Mouse (Mus musculus): ENCODE measurements around the gene Adat2. TPM values are rescaled to one million over a fixed set of nuclear protein-coding genes. Genes with fewer than 3 reads are reported as not detected.

Gene Adat2
- polyA plus RNA-seq (2015; fragmentation: Nextera tagmentation; extraction: Ambion mirVana): 4.0 and 5.8 TPM in 2 replicates

GRCm38 (mm10) chr10:13552646-13553497 lies at the start of gene Adat2, which contains the start of gene Pex3:
Gene Adat2 (plus strand): TSS chr10:13552894.
Gene Pex3 (minus strand): TSS chr10:13553142.
- Histone ChIP-seq H3K27me3 (ENCODE audit: insufficient read depth, low read length) (no peaks in the 10 kb centered on the region), H3K36me3 (ENCODE audit: insufficient read depth, low read length) (no peaks in the 10 kb centered on the region), H3K9me3 (ENCODE audit: low read length) (no peaks in the 10 kb centered on the region), H3K4me3 (ENCODE audit: low read length) (peak within 1 kb of the TSS; percentile 89), H3K27ac (ENCODE audit: low read length) (peak within 1 kb of the TSS; percentile 88), H3K9ac (replicated peaks; ENCODE audit: low read length) (peak within 1 kb of the TSS; percentile 91), H3K4me1 (ENCODE audit: insufficient read depth, low read length) (peaks cover 13% of the 10 kb centered on the region), H3K4me2 (replicated peaks; ENCODE audit: low read depth, low read length) (peak within 1 kb of the TSS; percentile 87)
- ATAC-seq (ENCODE audit: low FRiP score, low TSS enrichment): peak; percentile 99
- WGBS: 0% methylated on average over 51 of the region's 51 CpGs

- no peak overlapping the region for H3K4me2 ChIP-seq (replicated peaks; ENCODE audit: low read depth, low read length)
- no peaks in the 10 kb centered on the region for H3K4me1 ChIP-seq (ENCODE audit: insufficient read depth, low read length)
- no peaks in the 10 kb centered on the region for H3K27me3 ChIP-seq (ENCODE audit: insufficient read depth, low read length)
- WGBS: 80% methylated on average over 4 of the region's 4 CpGs
- no peak overlapping the region for H3K9ac ChIP-seq (replicated peaks; ENCODE audit: low read length)
- ATAC-seq (ENCODE audit: low FRiP score, low TSS enrichment): no peak
- H3K9me3 ChIP-seq (ENCODE audit: low read length): no peaks in the 10 kb centered on the region
- H3K4me3 ChIP-seq (ENCODE audit: low read length): no peak overlapping the region
- no peak overlapping the region for H3K27ac ChIP-seq (ENCODE audit: low read length)
- H3K36me3 ChIP-seq (ENCODE audit: insufficient read depth, low read length): peaks cover 7% of the 10 kb centered on the region; the same call in 1 of the 2 replicates
Observed at GRCm38 (mm10) chr10:13521857-13522256, 30.8 kb upstream of the Adat2 start.

- Histone ChIP-seq H3K9ac (replicated peaks; ENCODE audit: low read length) (no peak overlapping the region), H3K4me2 (replicated peaks; ENCODE audit: low read depth, low read length) (no peak overlapping the region), H3K27me3 (ENCODE audit: insufficient read depth, low read length) (no peaks in the 10 kb centered on the region), H3K9me3 (ENCODE audit: low read length) (no peaks in the 10 kb centered on the region), H3K4me1 (ENCODE audit: insufficient read depth, low read length) (no peaks in the 10 kb centered on the region), H3K4me3 (ENCODE audit: low read length) (no peak overlapping the region), H3K27ac (ENCODE audit: low read length) (no peak overlapping the region), H3K36me3 (ENCODE audit: insufficient read depth, low read length) (peaks cover 30% of the 10 kb centered on the region)
- no peak for ATAC-seq (ENCODE audit: low FRiP score, low TSS enrichment)
- WGBS: 77% methylated on average over 4 of the region's 4 CpGs
Observed at GRCm38 (mm10) chr10:13528155-13528554, 24.5 kb upstream of the Adat2 start.

GRCm38 (mm10) chr10:13534751-13535150 lies 17.9 kb upstream of the Adat2 start:
- H3K27ac ChIP-seq (ENCODE audit: low read length): no peak overlapping the region
- H3K36me3 ChIP-seq (ENCODE audit: insufficient read depth, low read length): peaks cover 23% of the 10 kb centered on the region; the same call in 1 of the 2 replicates
- 92% methylated on average over 3 of the region's 3 CpGs for WGBS
- H3K9ac ChIP-seq (replicated peaks; ENCODE audit: low read length): no peak overlapping the region
- no peak overlapping the region for H3K4me3 ChIP-seq (ENCODE audit: low read length)
- no peaks in the 10 kb centered on the region for H3K27me3 ChIP-seq (ENCODE audit: insufficient read depth, low read length)
- H3K9me3 ChIP-seq (ENCODE audit: low read length): no peaks in the 10 kb centered on the region
- H3K4me2 ChIP-seq (replicated peaks; ENCODE audit: low read depth, low read length): no peak overlapping the region
- no peaks in the 10 kb centered on the region for H3K4me1 ChIP-seq (ENCODE audit: insufficient read depth, low read length)
- no peak for ATAC-seq (ENCODE audit: low FRiP score, low TSS enrichment)

GRCm38 (mm10) chr10:13536706-13537105 lies 16.0 kb upstream of the Adat2 start:
- H3K4me1 ChIP-seq (ENCODE audit: insufficient read depth, low read length): no peaks in the 10 kb centered on the region
- no peaks in the 10 kb centered on the region for H3K9me3 ChIP-seq (ENCODE audit: low read length)
- H3K4me3 ChIP-seq (ENCODE audit: low read length): no peak overlapping the region
- no peak overlapping the region for H3K9ac ChIP-seq (replicated peaks; ENCODE audit: low read length)
- H3K27me3 ChIP-seq (ENCODE audit: insufficient read depth, low read length): no peaks in the 10 kb centered on the region
- ATAC-seq (ENCODE audit: low FRiP score, low TSS enrichment): no peak
- H3K4me2 ChIP-seq (replicated peaks; ENCODE audit: low read depth, low read length): no peak overlapping the region
- WGBS: 95% methylated on average over 7 of the region's 7 CpGs
- H3K27ac ChIP-seq (ENCODE audit: low read length): no peak overlapping the region
- H3K36me3 ChIP-seq (ENCODE audit: insufficient read depth, low read length): peaks cover 20% of the 10 kb centered on the region; the same call in 1 of the 2 replicates

GRCm38 (mm10) chr10:13539769-13540333 lies 12.8 kb upstream of the Adat2 start:
- H3K27ac ChIP-seq (ENCODE audit: low read length): no peak overlapping the region
- 95% methylated on average over 7 of the region's 7 CpGs for whole genome bisulfite sequencing
- H3K9me3 ChIP-seq (ENCODE audit: low read length): no peaks in the 10 kb centered on the region
- no peak overlapping the region for H3K4me2 ChIP-seq (replicated peaks; ENCODE audit: low read depth, low read length)
- no peak overlapping the region for H3K4me3 ChIP-seq (ENCODE audit: low read length)
- no peak for ATAC-seq (ENCODE audit: low FRiP score, low TSS enrichment)
- H3K36me3 ChIP-seq (ENCODE audit: insufficient read depth, low read length): peaks cover 19% of the 10 kb centered on the region; the same call in 1 of the 2 replicates
- no peak overlapping the region for H3K9ac ChIP-seq (replicated peaks; ENCODE audit: low read length)
- H3K4me1 ChIP-seq (ENCODE audit: insufficient read depth, low read length): no peaks in the 10 kb centered on the region
- no peaks in the 10 kb centered on the region for H3K27me3 ChIP-seq (ENCODE audit: insufficient read depth, low read length)

GRCm38 (mm10) chr10:13541721-13542120 lies 11.0 kb upstream of the Adat2 start:
- no peak overlapping the region for H3K4me3 ChIP-seq (ENCODE audit: low read length)
- no peak overlapping the region for H3K4me2 ChIP-seq (replicated peaks; ENCODE audit: low read depth, low read length)
- WGBS: 91% methylated on average over 5 of the region's 5 CpGs

GRCm38 (mm10) chr10:13553498-13553985 lies 848 bp downstream of the Adat2 start:
- ATAC-seq (ENCODE audit: low FRiP score, low TSS enrichment): 0 out of 2 replicates have a peak, but pooled peaks have one; percentile 6
- peak overlapping the region; percentile 88 for H3K27ac ChIP-seq (ENCODE audit: low read length)
- H3K4me3 ChIP-seq (ENCODE audit: low read length): peak overlapping the region; percentile 89
- no peaks in the 10 kb centered on the region for H3K9me3 ChIP-seq (ENCODE audit: low read length)
- H3K36me3 ChIP-seq (ENCODE audit: insufficient read depth, low read length): no peaks in the 10 kb centered on the region
- peak overlapping the region; percentile 91 for H3K9ac ChIP-seq (replicated peaks; ENCODE audit: low read length)
- H3K27me3 ChIP-seq (ENCODE audit: insufficient read depth, low read length): no peaks in the 10 kb centered on the region
- H3K4me1 ChIP-seq (ENCODE audit: insufficient read depth, low read length): peaks cover 13% of the 10 kb centered on the region
- 19% methylated on average over 10 of the region's 10 CpGs for WGBS
- H3K4me2 ChIP-seq (replicated peaks; ENCODE audit: low read depth, low read length): peak overlapping the region; percentile 87

More at GRCm38 (mm10) chr10:13541721-13542120, 11.0 kb upstream of the Adat2 start:
- Histone ChIP-seq H3K27me3 (ENCODE audit: insufficient read depth, low read length) (no peaks in the 10 kb centered on the region), H3K36me3 (ENCODE audit: insufficient read depth, low read length) (peaks cover 22% of the 10 kb centered on the region; the same call in 1 of the 2 replicates), H3K9ac (replicated peaks; ENCODE audit: low read length) (no peak overlapping the region), H3K4me1 (ENCODE audit: insufficient read depth, low read length) (no peaks in the 10 kb centered on the region), H3K9me3 (ENCODE audit: low read length) (no peaks in the 10 kb centered on the region), H3K27ac (ENCODE audit: low read length) (no peak overlapping the region)
- no peak for ATAC-seq (ENCODE audit: low FRiP score, low TSS enrichment)

- H3K4me1 ChIP-seq (ENCODE audit: insufficient read depth, low read length): peaks cover 13% of the 10 kb centered on the region
- no peak overlapping the region for H3K27ac ChIP-seq (ENCODE audit: low read length)
- H3K9me3 ChIP-seq (ENCODE audit: low read length): no peaks in the 10 kb centered on the region
- no peak for ATAC-seq (ENCODE audit: low FRiP score, low TSS enrichment)
- H3K4me3 ChIP-seq (ENCODE audit: low read length): no peak overlapping the region
- no peak overlapping the region for H3K4me2 ChIP-seq (replicated peaks; ENCODE audit: low read depth, low read length)
- no peak overlapping the region for H3K9ac ChIP-seq (replicated peaks; ENCODE audit: low read length)
- 95% methylated on average over 1 of the region's 1 CpGs for WGBS
- no peaks in the 10 kb centered on the region for H3K27me3 ChIP-seq (ENCODE audit: insufficient read depth, low read length)
- no peaks in the 10 kb centered on the region for H3K36me3 ChIP-seq (ENCODE audit: insufficient read depth, low read length)
Observed at GRCm38 (mm10) chr10:13554316-13554715, 1.6 kb downstream of the Adat2 start.
